Mouse (Mus musculus): Measurements from ENCODE around the gene Tm9sf1.

DNA sequence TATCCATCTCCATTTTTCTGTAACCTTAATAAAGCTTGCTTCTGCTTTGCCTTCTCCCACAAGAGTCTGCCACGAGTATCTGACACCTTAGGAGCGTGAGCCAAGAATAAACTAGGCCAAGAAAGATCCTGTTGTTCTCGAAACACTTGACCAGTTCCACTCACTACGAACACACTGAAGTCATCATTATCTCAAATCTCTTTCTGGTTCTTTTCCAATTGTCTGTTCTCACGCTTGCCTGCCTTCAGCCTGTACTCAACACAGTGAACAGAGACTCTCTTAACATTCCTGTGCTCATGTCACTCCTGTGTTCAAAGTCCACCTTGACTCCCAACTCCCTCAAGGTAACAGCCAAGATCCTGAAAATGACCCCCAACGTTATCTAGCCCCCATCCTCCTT, 30.3 kb downstream of the Tm9sf1 start:
- TF ChIP-seq CTCF (IDR thresholded peaks at IDR 0.05; ENCODE audit: low read depth) (no peak), EP300 (IDR thresholded peaks at IDR 0.05; ENCODE audit: low read depth) (no peak)

Data from heart, postnatal 0 days (tissue).